19 mouse cellular contexts compared by ENCODE assay signal in the genomic region with DNA sequence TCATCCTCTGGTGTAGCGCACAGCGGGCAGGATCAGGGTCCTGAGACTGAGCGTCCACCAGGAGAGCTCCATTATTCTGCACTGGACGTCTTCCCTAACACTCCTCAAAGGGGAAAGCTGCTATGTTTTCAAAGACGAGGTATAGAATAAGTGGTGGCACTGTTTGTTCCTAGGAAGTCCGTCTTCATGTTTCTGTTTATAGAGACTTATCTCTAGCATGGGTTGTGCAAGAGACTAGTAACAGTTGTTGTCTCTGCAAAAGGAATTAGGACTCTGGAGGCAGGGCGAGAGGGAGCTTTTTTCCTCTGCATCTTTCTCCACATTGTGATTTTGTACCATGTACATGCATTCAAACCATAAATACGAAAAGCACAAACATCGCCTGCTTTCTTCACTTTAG.
"Had no signal": no experiment of that assay in that cellular context is flagged by ENCODE, and none has a peak within 500 bp of the region (broad histone marks: within the 10 kb centered on the region; RNA-seq: fewer than 3 reads in every experiment).

No protein-coding gene starts in this region.

- H3K27ac ChIP-seq: kidney, postnatal 0 days; limb, embryonic 12.5 days; limb, embryonic 15.5 days; liver, embryonic 13.5 days; neural tube, embryonic 12.5 days; neural tube, embryonic 15.5 days; stomach, postnatal 0 days had no signal

- H3K4me3 ChIP-seq: limb, embryonic 12.5 days; limb, embryonic 15.5 days; liver, embryonic 13.5 days; neural tube, embryonic 12.5 days; neural tube, embryonic 15.5 days had no signal

- H3K36me3 ChIP-seq: limb, embryonic 15.5 days; liver, embryonic 13.5 days; neural tube, embryonic 12.5 days; neural tube, embryonic 15.5 days had no signal

- H3K27me3 ChIP-seq: limb, embryonic 12.5 days; limb, embryonic 15.5 days; liver, embryonic 13.5 days; neural tube, embryonic 12.5 days; neural tube, embryonic 15.5 days had no signal

- H3K4me2 ChIP-seq: limb, embryonic 12.5 days; limb, embryonic 15.5 days; liver, embryonic 13.5 days; lung, embryonic 14.5 days; midbrain, embryonic 11.5 days; neural tube, embryonic 12.5 days; neural tube, embryonic 15.5 days had no signal

- DNase-seq: kidney, adult 2 months; kidney, postnatal 25 days; left cerebral cortex, postnatal 4 days; liver, embryonic 13.5 days; lung, embryonic 14.5 days; lung, postnatal 4 days; midbrain, embryonic 14.5 days; right cerebral cortex, adult 18-20 months; right cerebral cortex, postnatal 14 days; right cerebral cortex, postnatal 4 days; thymus, adult 2 months; thymus, postnatal 14 days had no signal
